Mouse (Mus musculus): ENCODE data around the gene Tex19.2.
A peak's percentile ranks its signal among the peaks of the same experiment; 100 is the strongest.
"Not testable (repeated sequence)": the region's sequence is repeated elsewhere in the genome, so short reads cannot be mapped to it uniquely, and the experiment has no call there.

The Tex19.2 gene

DNA sequence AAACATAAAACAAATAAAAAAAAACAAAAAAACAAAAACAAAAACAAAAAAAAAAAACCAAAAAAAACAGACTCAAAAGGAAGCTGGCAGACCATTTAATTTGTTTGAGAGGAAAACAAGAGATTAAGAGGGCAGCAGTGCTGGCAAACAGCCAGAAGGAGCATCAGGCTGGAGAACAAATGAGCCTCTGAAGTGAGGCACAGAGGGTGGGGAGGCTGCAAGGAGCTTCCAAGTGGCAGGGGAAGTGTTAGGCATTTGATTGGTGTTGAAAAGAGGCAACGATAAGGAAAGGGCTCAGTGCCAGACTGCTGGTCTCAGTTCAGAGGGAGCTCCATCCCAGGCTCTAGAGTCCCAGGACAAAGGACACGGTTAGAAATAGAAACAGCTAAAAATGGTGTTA lies 8.5 kb downstream of the Tex19.2 start:
- peak; percentile 25 for DNase-seq

DNA sequence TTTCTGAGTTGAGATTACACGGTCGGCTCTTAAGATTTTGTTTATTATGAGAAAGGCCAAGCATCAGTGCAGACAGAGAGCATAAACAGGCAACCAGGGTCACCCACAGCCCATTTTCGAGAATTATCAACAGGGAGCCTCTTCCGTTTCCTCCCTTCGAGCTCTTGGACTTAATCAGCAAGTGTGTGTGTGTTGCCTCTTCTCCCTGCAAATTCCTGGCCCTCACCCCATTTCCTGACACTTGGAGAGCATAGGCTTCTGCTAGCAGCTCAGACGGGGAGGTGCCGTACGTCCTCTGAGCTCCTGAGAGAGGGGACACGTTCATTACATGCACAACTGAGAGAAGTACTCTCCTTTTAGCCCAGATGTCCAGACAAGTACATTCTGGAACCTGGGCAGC lies 10.4 kb downstream of the Tex19.2 start:
- no peak for DNase-seq

DNA sequence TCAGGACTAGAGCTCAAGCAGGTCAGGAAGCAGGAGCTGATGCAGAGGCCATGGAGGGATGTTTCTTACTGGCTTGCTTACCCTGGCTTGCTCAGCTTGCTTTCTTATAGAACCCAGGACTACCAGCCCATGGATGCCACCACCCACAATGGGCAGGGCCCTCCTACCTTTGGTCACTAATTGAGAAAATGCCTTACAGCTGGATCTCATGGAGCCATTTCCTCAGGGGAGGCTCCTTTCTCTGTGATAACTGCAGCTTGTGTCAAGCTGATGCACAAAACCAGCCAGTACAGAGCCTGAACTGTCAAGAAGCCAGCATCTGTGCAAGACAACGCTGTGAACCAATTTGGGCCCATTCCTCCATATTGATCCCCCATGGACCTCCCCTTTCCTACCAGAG lies 11.2 kb downstream of the Tex19.2 start:
- DNase-seq: not testable (repeated sequence)

DNA sequence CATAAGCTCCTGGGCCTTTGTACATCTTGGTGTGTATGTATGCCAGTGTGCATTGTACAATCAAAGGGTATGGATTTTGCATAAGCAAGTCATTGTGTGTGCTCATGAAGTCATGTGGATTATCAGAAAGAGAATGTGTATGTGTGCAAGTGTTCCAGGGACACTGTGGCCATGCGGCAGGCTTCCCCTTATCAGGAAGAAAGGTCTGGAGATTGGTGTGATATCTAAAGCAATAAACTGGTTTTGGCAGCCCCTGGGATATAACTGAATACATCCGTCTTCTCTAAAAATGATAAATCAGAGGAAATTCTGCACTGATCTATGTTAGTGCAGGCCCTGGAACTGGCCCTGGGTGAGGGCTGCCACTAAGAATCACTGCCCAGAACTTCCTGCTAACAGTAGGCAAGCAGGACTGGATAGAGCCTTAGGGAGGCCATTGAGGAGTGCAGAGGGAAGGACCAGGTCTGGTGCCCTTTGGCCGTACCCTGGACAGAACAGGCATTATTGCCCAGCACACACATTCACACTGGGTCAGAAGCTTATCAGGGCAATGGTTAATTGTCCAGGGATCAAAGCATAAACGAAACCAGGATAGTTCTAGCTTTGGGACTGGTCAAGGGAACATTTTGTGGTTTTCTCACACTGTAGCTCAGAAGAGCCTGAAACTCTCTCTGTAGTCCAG lies 17.2 kb downstream of the Tex19.2 start:
- DNase-seq: no peak

DNA sequence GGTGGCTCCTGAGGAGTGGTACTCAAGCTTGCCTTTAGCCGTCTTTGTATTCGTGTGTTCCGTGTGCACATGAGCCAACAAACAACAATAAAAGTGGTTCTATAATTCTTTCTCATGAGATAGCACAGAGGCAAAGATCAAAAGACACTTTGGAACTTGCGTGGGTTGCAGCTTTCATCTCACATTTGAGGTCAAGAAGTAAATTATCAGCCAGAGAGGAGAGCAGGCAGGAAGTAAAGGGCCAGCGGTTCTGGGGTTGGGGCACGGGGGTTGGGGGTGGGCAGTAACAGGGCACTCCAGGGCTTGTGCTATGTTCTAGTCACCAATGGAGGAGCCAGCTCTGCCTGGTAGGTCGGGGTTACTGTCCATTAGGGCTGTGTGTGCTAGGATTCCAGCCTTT lies 17.8 kb downstream of the Tex19.2 start:
- DNase-seq: no peak

DNA sequence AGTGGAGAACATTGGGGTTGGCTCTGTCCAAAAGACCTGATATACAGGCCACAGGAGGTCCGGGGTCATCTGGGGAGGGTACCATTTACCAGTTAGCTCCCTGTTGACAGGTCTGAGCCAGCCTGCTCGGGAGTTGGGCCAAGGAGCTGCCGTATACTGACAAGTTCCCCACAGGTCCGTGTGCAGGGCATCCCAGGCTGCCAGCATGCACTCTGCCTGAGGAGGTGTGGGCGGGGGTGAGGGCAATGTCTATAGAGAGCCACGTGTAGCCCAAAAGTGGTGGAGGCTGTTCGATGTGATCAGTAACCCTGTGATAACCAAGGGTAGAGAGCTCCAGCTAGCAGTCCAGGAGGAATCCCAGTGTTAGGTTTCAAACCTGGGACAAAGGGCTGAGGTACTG lies 18.7 kb downstream of the Tex19.2 start:
- no peak for DNase-seq

DNA sequence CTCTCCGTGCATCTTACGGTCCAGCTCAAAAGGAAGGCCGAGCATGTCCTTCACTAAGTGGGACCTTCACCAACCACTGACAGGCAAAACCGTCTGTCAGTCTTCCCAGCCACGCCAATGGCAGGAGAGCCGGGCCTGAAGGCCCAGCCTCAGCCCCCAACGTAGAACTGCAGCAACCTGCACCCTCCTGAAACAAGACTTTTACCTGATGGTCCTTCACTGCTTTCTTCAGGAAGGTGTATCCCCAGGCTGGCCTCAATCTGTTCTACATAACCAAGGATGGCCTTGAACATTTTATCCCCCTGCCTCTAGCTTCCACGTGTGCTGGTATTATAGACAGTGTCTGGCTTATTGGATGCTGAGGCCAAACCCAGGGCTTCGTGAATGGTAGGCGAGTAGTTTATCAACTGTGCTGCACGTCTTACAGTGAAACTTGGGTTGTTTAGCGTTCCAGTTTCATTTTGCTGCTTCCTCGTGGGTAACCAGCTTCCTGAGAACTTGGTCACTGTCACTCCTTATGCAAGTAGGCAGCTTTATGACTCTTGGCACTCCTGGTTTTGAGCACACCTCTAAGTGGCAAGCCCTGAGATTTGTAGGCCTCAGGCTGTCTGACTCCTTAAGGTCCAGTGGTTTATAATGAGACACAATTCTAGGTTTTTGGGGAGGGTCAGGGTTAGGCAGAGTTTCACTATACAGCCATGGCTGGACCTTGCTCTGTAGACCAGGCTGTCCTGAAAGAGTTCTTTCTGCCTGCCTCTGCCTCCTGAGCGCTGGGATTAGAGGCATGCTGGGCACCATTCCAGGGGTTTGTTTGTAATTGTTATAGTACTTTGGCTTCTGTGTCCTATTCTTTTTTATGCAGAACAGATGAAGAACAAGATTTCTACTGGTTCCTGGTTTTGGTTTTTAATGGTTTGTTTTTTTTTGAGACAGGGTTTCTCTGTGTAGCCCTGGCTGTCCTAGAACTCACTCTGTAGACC lies 25.6 kb downstream of the Tex19.2 start:
- no peak for DNase-seq

DNA sequence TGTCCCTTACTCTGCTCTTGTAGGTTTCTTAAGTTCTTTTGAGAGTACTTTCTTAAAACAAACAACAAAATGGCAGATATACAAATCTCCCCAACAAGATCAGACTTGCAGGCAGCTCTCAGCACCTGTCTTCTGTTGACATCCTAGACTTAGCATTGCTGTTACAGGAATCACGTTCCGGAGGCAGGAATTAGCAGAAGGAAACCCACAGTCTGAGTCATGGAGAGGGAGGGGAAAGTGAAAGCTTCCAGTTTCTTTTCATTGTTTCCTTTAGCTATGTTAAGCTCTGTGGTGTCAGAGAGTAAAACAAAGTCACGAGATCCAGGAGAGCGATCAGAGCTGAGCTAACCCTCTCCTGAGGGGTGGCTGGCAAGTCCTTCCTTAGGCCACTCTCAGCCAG lies 27.5 kb downstream of the Tex19.2 start:
- DNase-seq: no peak

DNA sequence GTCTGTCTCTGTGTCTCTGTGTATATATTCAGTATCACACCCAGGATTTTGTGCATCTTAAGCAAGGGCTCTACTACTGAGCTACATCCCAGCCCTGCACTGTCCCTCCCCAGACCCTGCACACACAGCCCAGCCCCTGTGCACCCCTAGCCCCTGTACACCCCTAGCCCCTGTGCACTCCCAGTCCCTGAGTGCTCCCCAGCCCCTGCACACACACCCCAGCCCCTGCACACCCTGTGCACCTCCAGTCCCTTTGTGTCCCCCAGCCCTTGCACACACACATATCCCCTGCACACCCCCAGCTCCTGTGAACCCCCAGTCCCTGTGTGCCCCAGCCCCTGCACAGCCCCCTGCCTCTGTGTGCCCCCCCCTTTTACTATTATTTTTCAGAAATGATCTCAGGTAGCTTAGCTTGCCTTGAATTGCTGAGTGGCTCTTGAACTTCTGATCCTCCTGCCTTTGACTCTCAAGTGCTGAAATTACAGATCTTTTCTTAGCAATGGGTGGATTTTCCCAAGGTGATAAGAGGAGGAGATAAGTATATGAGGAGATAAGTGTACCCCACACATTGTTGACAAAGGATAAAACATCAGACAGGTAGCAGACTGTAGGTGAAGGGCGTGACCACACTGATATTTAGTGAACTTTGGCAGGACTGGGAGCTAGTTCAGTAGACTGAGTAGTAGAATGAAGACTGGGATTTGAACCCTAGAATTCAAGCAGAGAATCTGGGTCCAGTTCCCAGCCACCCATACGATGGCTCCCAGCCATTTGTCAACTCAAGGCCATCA lies 28.5 kb downstream of the Tex19.2 start:
- DNase-seq: no peak

DNA sequence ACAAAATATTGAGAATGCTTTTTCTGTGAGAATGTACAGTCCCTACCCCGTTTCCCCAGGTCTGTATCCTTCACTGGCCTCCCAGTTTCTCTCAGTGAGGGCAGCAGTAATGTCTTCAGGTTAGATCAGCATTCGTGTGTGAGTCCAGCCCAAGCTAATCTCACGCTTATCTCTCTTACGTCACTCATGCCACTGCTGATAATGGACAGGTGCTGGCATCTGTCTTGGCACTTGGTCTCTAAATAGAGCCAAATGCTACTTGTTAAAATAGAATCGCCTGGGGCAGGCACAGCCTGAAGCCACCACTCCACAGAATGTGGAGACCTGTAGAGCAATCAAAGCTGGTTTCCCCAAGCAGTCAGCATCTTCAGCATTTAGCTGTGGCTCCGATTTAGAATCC lies 29.5 kb downstream of the Tex19.2 start:
- DNase-seq: no peak

DNA sequence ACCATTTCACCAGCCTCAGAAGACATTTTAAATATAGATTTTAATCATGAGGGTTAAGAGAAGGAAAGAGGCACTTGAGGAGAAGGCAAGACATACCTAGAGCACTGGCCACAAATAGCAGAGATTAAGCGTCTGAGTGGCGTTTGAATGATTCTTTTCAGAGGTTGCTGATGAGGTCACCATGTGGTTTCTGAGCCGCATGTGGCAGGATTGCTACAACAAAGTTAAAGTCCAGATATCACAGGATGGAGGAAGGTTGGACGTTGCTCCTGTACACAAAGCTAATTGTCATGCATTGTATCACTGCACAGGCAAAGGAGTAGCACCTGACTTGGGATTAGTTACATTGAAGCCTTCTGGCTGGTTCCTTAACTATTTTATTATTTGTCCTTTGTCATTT lies 32.2 kb downstream of the Tex19.2 start:
- no peak for DNase-seq

DNA sequence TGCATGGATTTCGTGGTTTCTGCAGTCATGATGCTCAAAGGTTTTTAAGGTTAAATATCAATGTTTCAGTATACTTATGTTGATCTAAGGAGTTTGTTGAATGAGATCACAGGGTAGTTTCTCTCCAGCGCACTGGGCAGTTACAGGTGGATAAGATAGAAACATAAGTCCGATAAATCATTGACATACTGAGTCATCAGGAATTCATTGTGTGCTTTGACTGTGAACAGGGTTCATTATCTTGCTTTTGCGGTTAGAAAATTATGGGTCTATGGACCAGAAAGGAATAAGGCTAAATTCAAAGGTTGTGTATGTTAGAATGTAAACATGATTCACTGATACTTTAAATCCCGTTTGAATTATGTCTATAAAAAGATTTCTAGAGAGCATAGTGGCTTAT lies 33.3 kb downstream of the Tex19.2 start:
- no peak for DNase-seq

DNA sequence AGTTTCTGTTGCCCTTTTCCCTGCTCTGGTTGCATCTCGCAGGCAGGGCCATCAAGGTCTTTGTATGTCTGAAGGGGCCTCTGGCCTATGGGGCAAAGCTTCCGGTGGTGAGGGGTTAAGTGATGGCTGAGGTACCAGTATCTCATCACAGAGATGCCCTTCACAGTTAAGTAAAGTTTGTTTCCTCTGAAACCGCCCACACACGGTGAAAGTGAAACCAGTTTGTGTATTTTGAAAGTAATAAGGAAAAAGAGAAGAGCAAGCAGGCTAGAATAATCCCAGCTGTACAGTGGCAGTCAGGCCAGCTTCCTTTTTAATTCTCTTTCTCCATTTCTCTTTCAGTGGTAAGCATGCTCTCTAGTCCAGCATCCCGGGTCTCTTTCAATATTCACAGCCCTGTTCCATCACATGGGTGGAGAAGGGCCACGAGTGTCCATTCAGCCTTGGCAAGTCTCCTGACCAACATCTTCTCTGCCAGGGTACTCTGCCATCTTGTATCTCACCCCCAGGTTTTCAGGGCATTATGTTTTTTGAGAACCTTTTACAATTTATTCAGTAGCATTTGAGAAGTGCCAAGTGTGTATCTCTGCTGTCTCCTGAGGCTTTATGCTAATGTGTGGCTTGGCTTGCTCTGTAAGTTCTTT lies 35.5 kb downstream of the Tex19.2 start:
- no peak for DNase-seq

DNA sequence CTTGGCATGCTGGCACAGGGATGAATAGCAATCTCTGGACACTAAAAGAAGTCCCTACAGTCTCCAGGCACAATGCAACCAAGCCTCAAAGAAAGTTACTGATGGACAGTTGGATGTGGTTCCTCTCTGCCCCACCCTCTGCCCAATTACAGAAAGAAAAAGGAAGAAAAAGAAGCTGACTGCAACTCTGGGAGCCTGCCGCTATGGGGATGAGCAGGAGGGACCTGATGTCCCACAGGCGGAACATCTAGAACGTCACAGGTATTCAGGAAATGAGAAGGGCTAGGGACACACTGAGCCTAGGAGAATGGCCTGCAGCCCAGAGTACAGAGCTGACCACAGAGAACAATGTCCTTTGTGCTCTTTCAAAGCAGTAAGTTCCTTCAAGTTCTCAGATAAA lies 36.2 kb downstream of the Tex19.2 start:
- DNase-seq: no peak

DNA sequence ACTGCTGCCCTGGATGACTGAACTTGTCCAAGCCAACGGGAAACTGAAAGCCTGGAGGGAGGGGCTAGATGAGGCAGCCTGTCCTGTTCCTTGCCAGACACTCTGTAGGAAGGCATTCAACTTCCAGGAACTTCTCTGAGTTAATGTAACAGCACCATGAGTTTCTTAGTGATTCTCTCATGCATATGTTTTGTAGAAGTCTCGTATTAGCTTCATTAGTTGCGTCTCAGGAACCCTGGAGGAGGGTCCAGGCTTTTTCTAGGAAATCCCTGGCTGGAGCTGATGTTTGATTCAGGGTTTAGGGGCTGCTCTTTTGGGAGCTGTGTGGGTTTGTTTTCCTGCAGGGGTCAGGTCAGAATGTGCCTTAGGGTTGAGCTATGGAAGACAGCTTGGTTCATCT lies 37.4 kb downstream of the Tex19.2 start, which contains the start of gene Sectm1a:
TSS of gene Sectm1a (minus strand) at position 101 of the 400 bp plus-strand sequence.
- DNase-seq: no peak

DNA sequence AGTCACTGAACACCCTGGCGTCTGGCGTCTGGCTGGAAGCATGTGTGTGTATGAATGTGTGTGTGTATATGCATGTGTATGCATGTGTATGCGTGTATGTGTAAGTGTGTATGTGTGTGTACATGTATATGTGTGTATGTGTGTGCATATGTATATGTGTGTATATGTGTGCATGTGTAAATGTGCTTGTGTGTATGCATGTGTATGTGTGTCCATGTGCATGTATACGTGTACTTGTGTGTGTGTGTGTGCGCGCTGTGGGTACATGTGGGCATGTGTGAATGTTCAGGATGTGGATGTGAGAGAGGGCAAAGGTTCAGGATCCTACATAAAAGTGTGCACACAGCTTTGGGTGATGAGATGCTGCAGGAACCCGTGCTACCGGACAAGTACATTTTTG lies 38.1 kb downstream of the Tex19.2 start:
- DNase-seq: no peak

DNA sequence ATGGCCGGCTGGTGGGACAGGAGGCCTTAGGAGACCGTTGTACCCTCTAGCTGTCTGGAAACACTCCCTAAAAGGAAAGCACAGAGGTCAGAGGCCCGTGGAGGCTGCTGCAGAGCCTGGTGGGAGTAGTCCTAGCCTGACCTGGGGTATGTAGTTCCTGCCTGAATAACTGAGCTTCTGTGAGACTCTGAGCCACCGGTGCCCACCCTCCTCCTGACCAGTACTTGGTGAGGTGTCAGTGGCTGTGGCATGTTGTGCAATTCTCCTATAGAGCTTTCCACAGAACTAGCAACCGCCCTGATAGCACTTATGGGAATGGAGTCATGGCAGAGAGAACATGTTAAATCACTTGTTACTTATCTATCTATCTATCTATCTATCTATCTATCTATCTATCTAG lies 42.8 kb downstream of the Tex19.2 start:
- DNase-seq: no peak

DNA sequence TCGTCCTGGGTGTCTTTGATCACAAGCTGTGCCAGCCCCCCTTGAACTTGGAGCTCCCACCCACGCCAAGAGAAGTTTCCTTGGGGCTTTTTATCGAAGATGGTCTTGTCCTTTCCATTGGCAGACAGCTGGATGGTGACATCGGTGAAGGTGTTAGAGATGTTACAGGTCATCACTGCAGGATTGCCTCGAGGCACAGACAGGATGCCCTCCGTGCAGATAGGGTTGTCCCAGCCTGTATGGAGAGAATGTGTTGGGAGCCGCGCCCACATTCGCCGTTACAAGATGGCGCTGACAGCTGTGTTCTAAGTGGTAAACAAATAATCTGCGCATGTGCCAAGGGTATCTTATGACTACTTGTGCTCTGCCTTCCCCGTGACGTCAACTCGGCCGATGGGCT lies 48.8 kb downstream of the Tex19.2 start:
- DNase-seq: not testable (repeated sequence)

DNA sequence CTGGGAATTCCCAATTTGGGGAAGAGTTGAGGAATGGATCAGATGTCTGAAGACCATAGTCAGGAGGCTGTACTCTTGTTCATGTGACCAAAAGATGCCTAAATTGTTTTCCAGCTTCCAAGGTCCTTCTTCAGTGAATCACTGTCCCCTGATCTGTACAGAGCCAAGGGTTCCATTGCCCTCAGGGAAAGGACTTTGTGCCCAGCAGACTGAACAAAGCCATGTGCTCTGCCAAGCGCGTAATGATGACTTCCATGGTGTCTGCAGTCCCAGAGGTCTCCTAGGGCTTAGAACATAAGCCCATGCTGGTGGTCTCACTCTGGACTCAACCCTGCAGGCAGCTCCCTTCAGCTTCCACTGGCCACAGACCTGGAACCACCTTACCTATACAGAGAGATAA lies 50.6 kb downstream of the Tex19.2 start:
- DNase-seq: no peak
